Mouse (Mus musculus): ENCODE measurements around the gene Ikzf1.

DNA sequence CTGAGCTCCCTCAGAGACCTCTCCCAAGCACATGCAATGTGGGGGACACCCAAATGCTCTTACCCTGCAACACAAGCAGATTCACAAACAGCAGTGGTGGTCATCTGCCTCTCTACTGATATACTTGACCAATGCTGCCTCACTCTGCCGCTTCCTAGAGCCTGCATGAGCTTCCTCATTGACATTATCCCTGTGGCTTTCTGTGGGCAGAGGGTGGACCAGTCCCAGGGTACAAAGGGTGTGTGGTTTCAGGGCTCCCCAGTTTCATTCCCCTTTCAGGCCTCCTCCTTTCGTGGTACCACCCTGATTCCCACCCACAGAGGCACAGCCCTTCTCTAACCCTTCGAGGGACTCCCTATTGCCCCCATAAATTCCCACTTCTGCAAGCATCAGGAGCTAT, 92.4 kb downstream of the Ikzf1 start:
- no peak for TF ChIP-seq CTCF (IDR thresholded peaks at IDR 0.05; ENCODE audit: borderline replicate concordance, extremely low read depth, insufficient read depth, insufficient read length)
- no peak for TF ChIP-seq POLR2A (IDR thresholded peaks at IDR 0.05; ENCODE audit: borderline replicate concordance, extremely low read depth, insufficient read depth, insufficient read length, poor library complexity, severe bottlenecking)
